Mouse (Mus musculus) heart, postnatal 0 days (tissue): ENCODE measurements around the gene Ngrn. TPM values are rescaled to one million over a fixed set of nuclear protein-coding genes. Genes with fewer than 3 reads are reported as not detected.

Source experiments
- ATAC-seq: fragments of 200-750 bp; cut with Nextera tagmentation; 2 replicates; pipeline ENCODE4 v1.8.0; 2017; ENCODE audit warnings: low read depth, moderate number of reproducible peaks, moderate library complexity; ENCODE audit not compliant: insufficient read depth
- DNase-seq: peaks from one replicate; pipeline ENCODE4 v3.0.0-alpha.2; 2016; ENCODE audit warnings: low spot score
- H3K27ac ChIP-seq: fragments of 300-500 bp; sonication (generic); 2 replicates; pipeline ENCODE4 v1.5.1; 2014; ENCODE audit warnings: low read depth, mild to moderate bottlenecking
- H3K27me3 ChIP-seq: fragments of 300-500 bp; sonication (generic); 2 replicates; pipeline ENCODE4 v1.6.1; 2014; ENCODE audit warnings: low read length, mixed read lengths; ENCODE audit not compliant: control insufficient read depth, insufficient read depth
- H3K36me3 ChIP-seq: fragments of 300-500 bp; sonication (generic); replicated peaks from 2 replicates; pipeline ENCODE4 v1.6.1; 2014; ENCODE audit warnings: low read length, mixed read lengths; ENCODE audit not compliant: control insufficient read depth, insufficient read depth
- H3K4me1 ChIP-seq: fragments of 300-500 bp; sonication (generic); 2 replicates; pipeline ENCODE4 v1.6.1; 2014; ENCODE audit warnings: antibody characterized with exemption; ENCODE audit not compliant: control insufficient read depth, insufficient read depth
- H3K4me2 ChIP-seq: fragments of 300-500 bp; sonication (generic); 2 replicates; pipeline ENCODE4 v1.6.1; 2014; ENCODE audit warnings: low read depth, mild to moderate bottlenecking, low read length, moderate library complexity
- H3K4me3 ChIP-seq: fragments of 300-500 bp; sonication (generic); 2 replicates; pipeline ENCODE4 v1.5.1; 2014; ENCODE audit warnings: low read depth, low read length
- H3K9ac ChIP-seq: fragments of 300-500 bp; sonication (generic); replicated peaks from 2 replicates; pipeline ENCODE4 v1.6.1; 2014; ENCODE audit warnings: low read depth, low read length, mixed read lengths
- H3K9me3 ChIP-seq: fragments of 300-500 bp; sonication (generic); replicated peaks from 2 replicates; pipeline ENCODE4 v1.6.1; 2016; ENCODE audit warnings: low read length; ENCODE audit not compliant: control insufficient read depth
- CTCF ChIP-seq: IDR thresholded peaks from 2 replicates; pipeline ENCODE4 v1.5.1; 2016; ENCODE audit warnings: antibody characterized with exemption, control low read depth, low read depth
- EP300 ChIP-seq: IDR thresholded peaks from 2 replicates; pipeline ENCODE4 v1.6.1; 2016; ENCODE audit warnings: antibody characterized with exemption, low read depth
- WGBS: fragments of 180-500 bp; shearing (Covaris S2); extraction: QIAGEN DNeasy Blood & Tissue Kit; methylation state at CpG from one replicate; pipeline ENCODE4 v1.1.7; 2014; 5-methylcytosine and 5-hydroxymethylcytosine counted together
- polyA plus RNA-seq: library from polyadenylated mRNA; unstranded; fragments of >200 nt; fragmentation: Nextera tagmentation; extraction: Ambion mirVana; gene quantifications from 2 replicates; pipeline ENCODE4 v1.2.1, GENCODE M21; 2015
- total RNA-seq: library from RNA; depleted of rRNA; stranded (reverse); fragments of >200 nt; gene quantifications from 2 replicates; pipeline ENCODE4 v1.2.3, GENCODE M21; 2014; ENCODE audit warnings: low replicate concordance

The Ngrn gene
- total and polyA plus RNA-seq, 2 experiments from 2014 or later, result 14.0 to 35.8 TPM

DNA sequence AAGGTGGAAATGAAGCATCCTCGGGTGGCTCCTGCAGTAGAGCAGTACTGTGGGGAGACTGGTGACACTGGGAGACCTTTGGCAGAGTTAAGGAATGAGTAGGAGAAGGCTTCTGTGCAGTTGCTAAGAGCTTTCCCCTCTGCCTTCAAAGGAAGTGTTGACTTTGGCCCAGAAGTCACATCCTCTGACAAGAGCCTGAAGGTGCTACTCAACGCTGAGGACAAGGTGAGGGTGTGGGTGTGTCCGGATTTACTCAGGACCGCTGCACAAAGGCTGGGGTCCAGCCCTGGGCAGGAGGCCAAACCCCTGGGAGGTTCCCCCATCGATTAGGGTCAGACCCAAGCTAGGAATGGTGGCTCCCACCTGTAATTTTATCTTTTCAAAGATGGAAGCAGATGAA, 23.4 kb downstream of the Ngrn start:
- Histone ChIP-seq H3K9me3 (no peaks in the 10 kb centered on the region), H3K4me2 (no peak overlapping the region), H3K27ac (no peak overlapping the region), H3K36me3 (peaks cover 74% of the 10 kb centered on the region), H3K4me3 (no peak overlapping the region), H3K4me1 (no peaks in the 10 kb centered on the region), H3K27me3 (no peaks in the 10 kb centered on the region), H3K9ac (no peak overlapping the region)
- DNase-seq (no peak), ATAC-seq (no peak)
- no peak for TF ChIP-seq EP300
- TF ChIP-seq CTCF, result no peak
- WGBS, result 72% methylated on average over 5 of the region's 5 CpGs

DNA sequence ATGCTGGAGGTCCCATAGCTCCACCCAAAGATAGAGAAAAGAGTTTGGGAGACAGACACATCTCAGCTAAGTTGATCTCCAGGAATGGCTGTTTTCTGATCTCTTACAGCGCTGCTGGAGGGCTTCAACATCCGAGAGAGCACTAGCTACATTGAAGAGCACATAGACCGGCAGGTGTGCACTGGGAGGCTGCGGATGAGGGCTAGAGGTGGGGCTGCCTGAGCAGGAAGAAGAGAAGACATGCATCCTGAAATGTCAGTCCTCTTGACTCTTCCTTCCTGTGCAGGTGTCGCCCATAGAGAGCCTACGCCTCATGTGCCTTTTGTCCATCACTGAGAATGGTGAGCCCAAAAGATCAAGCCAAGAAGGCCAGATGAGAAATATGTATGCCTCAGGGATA, 24.7 kb downstream of the Ngrn start:
- 91% methylated on average over 6 of the region's 6 CpGs for WGBS
- no peak for DNase-seq
- ATAC-seq, result no peak
- no peak overlapping the region for H3K4me3 ChIP-seq
- no peak overlapping the region for H3K27ac ChIP-seq
- no peak overlapping the region for H3K4me2 ChIP-seq
- H3K27me3 ChIP-seq, result no peaks in the 10 kb centered on the region
- H3K9me3 ChIP-seq, result no peaks in the 10 kb centered on the region
- H3K36me3 ChIP-seq, result peaks cover 75% of the 10 kb centered on the region
- TF ChIP-seq CTCF (no peak), EP300 (no peak)
- H3K4me1 ChIP-seq, result no peaks in the 10 kb centered on the region
- no peak overlapping the region for H3K9ac ChIP-seq

DNA sequence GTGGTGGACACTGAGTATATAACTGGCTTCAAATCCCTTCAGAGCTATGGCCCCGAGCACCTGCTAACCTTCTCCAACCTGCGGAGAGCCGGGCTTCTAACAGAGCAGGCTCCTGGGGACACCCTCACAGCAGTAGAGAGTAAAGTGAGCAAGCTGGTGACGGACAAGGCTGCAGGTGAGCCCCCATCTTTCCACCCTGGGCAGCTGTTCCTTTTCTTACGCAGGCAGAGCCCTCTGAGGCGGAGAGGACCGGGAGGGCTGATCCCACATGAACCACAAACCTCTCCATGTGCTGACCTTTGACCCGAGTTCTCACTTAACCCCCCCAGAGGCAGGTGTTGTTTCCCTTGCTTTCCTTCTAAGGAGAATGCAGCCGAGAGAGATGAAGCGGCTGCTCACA, 26.7 kb downstream of the Ngrn start:
- 91% methylated on average over 10 of the region's 10 CpGs for WGBS
- ATAC-seq, result no peak
- H3K9ac ChIP-seq, result no peak overlapping the region
- H3K36me3 ChIP-seq, result peaks cover 73% of the 10 kb centered on the region
- no peaks in the 10 kb centered on the region for H3K4me1 ChIP-seq
- H3K4me2 ChIP-seq, result no peak overlapping the region
- no peak for DNase-seq
- H3K27me3 ChIP-seq, result no peaks in the 10 kb centered on the region
- TF ChIP-seq CTCF (no peak), EP300 (no peak)
- no peak overlapping the region for H3K4me3 ChIP-seq
- H3K27ac ChIP-seq, result no peak overlapping the region
- H3K9me3 ChIP-seq, result no peaks in the 10 kb centered on the region

DNA sequence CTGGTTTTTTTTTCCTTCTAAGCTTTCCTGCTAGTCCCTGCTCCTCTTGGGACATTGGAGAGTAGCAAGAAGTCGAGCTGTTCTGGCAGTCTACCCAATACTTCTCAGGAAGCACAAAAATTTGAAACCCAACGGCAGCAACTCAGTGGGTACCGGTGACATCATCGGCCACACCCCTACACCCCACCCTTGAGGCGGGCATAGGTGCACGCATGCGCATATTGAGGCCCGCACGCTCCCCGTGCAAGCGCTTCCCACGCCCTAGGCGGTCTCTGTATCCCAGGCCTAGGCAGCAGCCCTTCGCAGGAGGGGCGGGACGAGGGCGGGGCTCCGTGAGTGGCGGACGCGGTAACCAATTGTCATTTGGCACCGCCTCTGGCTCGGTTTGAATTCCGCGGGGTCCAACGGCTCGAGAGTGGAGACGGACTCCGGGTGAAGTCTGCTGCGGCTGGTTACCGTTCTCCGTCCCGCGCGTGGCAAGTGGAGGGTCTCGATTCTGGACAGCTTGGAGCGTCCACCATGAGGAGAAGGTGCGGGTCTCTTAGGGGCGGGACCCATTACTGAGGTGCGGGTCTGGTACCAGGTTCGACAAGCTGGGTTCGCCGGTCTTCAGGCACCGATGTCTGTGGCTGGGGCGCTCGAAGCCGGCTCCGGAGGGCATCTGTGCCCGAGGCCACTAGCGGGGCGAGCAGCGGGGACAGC, 33.2 kb downstream of the Ngrn start, which contains the start of gene Prc1:
Gene Prc1, plus strand, starts transcription at position 389 of the 702 bp plus-strand sequence.
- H3K4me3 ChIP-seq, result peak within 1 kb of the TSS; percentile 84
- peaks cover 15% of the 10 kb centered on the region for H3K36me3 ChIP-seq
- DNase-seq, result peak; percentile 96
- peak within 1 kb of the TSS; percentile 79 for H3K9ac ChIP-seq
- TF ChIP-seq EP300 (no peak), CTCF (no peak)
- 0% methylated on average over 52 of the region's 52 CpGs for WGBS
- H3K27me3 ChIP-seq, result no peaks in the 10 kb centered on the region
- peak; percentile 99 for ATAC-seq
- peak within 1 kb of the TSS; percentile 82 for H3K27ac ChIP-seq
- H3K4me2 ChIP-seq, result peak within 1 kb of the TSS; percentile 90
- H3K4me1 ChIP-seq, result no peaks in the 10 kb centered on the region; the same call in 1 of the 2 replicates
- no peaks in the 10 kb centered on the region for H3K9me3 ChIP-seq

DNA sequence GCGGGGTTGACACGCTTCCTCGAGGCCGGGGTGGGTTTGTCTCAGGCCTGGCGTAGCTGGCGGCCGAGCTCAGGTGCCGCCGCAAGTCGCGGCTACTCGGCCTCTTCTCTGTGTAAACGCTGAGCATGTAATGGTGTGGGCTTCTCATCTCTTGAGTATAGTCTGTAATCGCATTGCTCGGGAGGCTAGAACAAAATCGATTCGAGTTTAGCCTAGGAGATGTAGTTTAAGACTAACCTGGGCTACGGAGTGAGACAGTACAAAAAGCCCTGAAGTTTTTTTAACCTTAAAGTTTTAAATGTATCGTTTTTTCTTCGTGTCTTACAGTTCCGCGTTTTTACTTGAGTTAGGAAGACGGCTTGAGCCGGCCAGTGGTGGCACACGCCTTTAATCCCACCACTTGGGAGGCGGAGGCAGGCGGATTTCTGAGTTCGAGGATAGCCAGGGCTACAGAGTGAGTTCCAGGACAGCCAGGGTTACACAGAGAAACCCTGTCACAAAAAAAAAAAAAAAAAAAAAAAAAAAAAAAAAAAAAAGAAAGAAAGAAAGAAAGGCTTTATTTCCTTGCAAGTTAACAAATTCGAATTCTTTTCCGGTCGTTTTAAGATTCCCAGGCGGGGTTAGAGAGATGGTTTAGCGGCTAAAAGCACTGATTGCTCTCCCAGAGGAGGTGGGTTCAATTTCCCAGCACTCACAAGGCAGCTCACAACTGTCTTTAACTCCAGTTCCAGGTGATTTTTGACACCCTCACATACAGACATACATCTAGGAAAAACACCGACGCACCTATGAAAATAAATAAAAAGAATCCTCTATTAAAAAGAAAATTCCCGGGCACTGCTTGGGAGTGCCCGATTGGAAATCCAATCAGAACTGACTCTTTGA, 34.0 kb downstream of the Ngrn start:
- H3K9me3 ChIP-seq, result no peaks in the 10 kb centered on the region
- no peak for TF ChIP-seq EP300
- TF ChIP-seq CTCF, result no peak
- peak; percentile 27 for DNase-seq
- H3K9ac ChIP-seq, result peak overlapping the region; percentile 79
- peak overlapping the region; percentile 82 for H3K27ac ChIP-seq
- peak; percentile 49 for ATAC-seq
- no peaks in the 10 kb centered on the region for H3K27me3 ChIP-seq
- peak overlapping the region; percentile 84 for H3K4me3 ChIP-seq
- H3K4me1 ChIP-seq, result no peaks in the 10 kb centered on the region; the same call in 1 of the 2 replicates
- peak overlapping the region; percentile 90 for H3K4me2 ChIP-seq
- H3K36me3 ChIP-seq, result peaks cover 10% of the 10 kb centered on the region; the same call in 1 of the 2 replicates
- 7% methylated on average over 37 of the region's 37 CpGs for WGBS
